Mouse (Mus musculus) CH12.LX (cell line): ENCODE measurements around the gene Alk. TPM values are rescaled to one million over a fixed set of nuclear protein-coding genes. Genes with fewer than 3 reads are reported as not detected.

Source experiments
- DNase-seq: peaks from one replicate; pipeline ENCODE4 v3.0.0-alpha.2; 2013; ENCODE audit errors: extremely low read depth
- H3K27ac ChIP-seq: 2 replicates; pipeline ENCODE4 v1.5.1; 2012; ENCODE audit warnings: low read depth, mild to moderate bottlenecking, control low read depth, moderate library complexity; ENCODE audit not compliant: insufficient read depth
- H3K27me3 ChIP-seq: replicated peaks from 2 replicates; pipeline ENCODE3; 2012; ENCODE audit warnings: inconsistent platforms
- H3K36me3 ChIP-seq, 2 experiments: replicated peaks in 1 of 2; 2 replicates each; pipeline versions ENCODE3 to v1.6.1; 2012; ENCODE audit warnings: inconsistent platforms in 1 of 2, low read length in 1 of 2, mild to moderate bottlenecking in 1 of 2, mixed read lengths in 1 of 2, moderate library complexity in 1 of 2; ENCODE audit not compliant: control insufficient read depth in 1 of 2, insufficient read depth in 1 of 2
- H3K4me1 ChIP-seq, 2 experiments: 2 replicates each; pipeline ENCODE4 v1.6.1; 2012; ENCODE audit warnings: inconsistent platforms in 1 of 2, moderate library complexity in 1 of 2; ENCODE audit not compliant: insufficient read depth in 2 of 2, control insufficient read depth in 1 of 2
- H3K4me2 ChIP-seq: 2 replicates; pipeline ENCODE4 v1.6.1; 2012; ENCODE audit warnings: low read depth, mild to moderate bottlenecking, control low read depth; ENCODE audit not compliant: poor library complexity, insufficient read depth, severe bottlenecking
- H3K4me3 ChIP-seq, 3 experiments: fragments of 150-350 bp in 1 of 3; sonication (generic) in 1 of 3; replicated peaks in 1 of 3; 2 replicates each; pipeline versions ENCODE3 to v1.5.1; 2011 to 2012; ENCODE audit warnings: low read depth in 2 of 3, low read length in 2 of 3, mild to moderate bottlenecking in 2 of 3, moderate library complexity in 2 of 3, control low read depth in 1 of 3, improper control_type of control experiment in 1 of 3, inconsistent platforms in 1 of 3, mixed read lengths in 1 of 3; ENCODE audit not compliant: poor library complexity in 1 of 3
- H3K79me2 ChIP-seq: replicated peaks from 2 replicates; pipeline ENCODE4 v1.6.1; 2012; ENCODE audit warnings: mild to moderate bottlenecking, moderate library complexity; ENCODE audit not compliant: control insufficient read depth, poor library complexity, insufficient read depth, severe bottlenecking; ENCODE audit errors: extremely low read depth
- H3K9ac ChIP-seq: 2 replicates; pipeline ENCODE4 v1.6.1; 2012; ENCODE audit warnings: low read depth, mild to moderate bottlenecking, control low read depth, moderate library complexity; ENCODE audit not compliant: insufficient read depth
- H3K9me3 ChIP-seq: replicated peaks from 2 replicates; pipeline ENCODE3; 2012; ENCODE audit warnings: low read length, inconsistent platforms, mixed read lengths
- CHD2 ChIP-seq: IDR thresholded peaks from 2 replicates; pipeline ENCODE4 v1.6.1; 2011; ENCODE audit warnings: low read length, improper control_type of control experiment
- CTCF ChIP-seq, 2 experiments: IDR thresholded peaks in 1 of 2; conservative IDR thresholded peaks in 1 of 2; 2 replicates each; pipeline ENCODE4 v1.5.1; 2011 to 2012; ENCODE audit warnings: low read depth in 2 of 2, low read length in 2 of 2, improper control_type of control experiment in 1 of 2, inconsistent platforms in 1 of 2, mild to moderate bottlenecking in 1 of 2, moderate library complexity in 1 of 2
- E2F4 ChIP-seq: IDR thresholded peaks from 2 replicates; pipeline ENCODE4 v1.6.1; 2011; ENCODE audit warnings: low read depth, low read length, improper control_type of control experiment; ENCODE audit not compliant: insufficient replicate concordance
- EP300 ChIP-seq: IDR thresholded peaks from 2 replicates; pipeline ENCODE4 v1.6.1; 2011; ENCODE audit warnings: low read length, improper control_type of control experiment
- ETS1 ChIP-seq: conservative IDR thresholded peaks from 2 replicates; pipeline ENCODE4 v1.6.1; 2012; ENCODE audit warnings: low read depth, mild to moderate bottlenecking, inconsistent platforms, low read length, improper control_type of control experiment, moderate library complexity
- HCFC1 ChIP-seq: IDR thresholded peaks from 2 replicates; pipeline ENCODE4 v1.6.1; 2012; ENCODE audit warnings: low read depth, mild to moderate bottlenecking, inconsistent platforms, low read length, improper control_type of control experiment
- JUN ChIP-seq: IDR thresholded peaks from 2 replicates; pipeline ENCODE4 v1.6.1; 2011; ENCODE audit warnings: low read depth, mild to moderate bottlenecking, low read length, improper control_type of control experiment, moderate library complexity; ENCODE audit not compliant: insufficient read depth
- JUND ChIP-seq: conservative IDR thresholded peaks from 2 replicates; pipeline ENCODE4 v1.6.1; 2011; ENCODE audit warnings: low read depth, low read length, improper control_type of control experiment
- KAT2A ChIP-seq: IDR thresholded peaks from 2 replicates; pipeline ENCODE4 v1.6.1; 2012; ENCODE audit warnings: low read length, improper control_type of control experiment, inconsistent platforms; ENCODE audit not compliant: insufficient replicate concordance
- MAFK ChIP-seq: IDR thresholded peaks from 2 replicates; pipeline ENCODE4 v1.6.1; 2011; ENCODE audit warnings: low read length, improper control_type of control experiment; ENCODE audit not compliant: insufficient replicate concordance
- MAX ChIP-seq: IDR thresholded peaks from 2 replicates; pipeline ENCODE4 v1.6.1; 2011; ENCODE audit warnings: low read length, improper control_type of control experiment
- MEF2A ChIP-seq: IDR thresholded peaks from 2 replicates; pipeline ENCODE4 v1.6.1; 2014; ENCODE audit warnings: low read depth, mild to moderate bottlenecking, inconsistent platforms, low read length, improper control_type of control experiment, borderline replicate concordance
- MYC ChIP-seq: IDR thresholded peaks from 2 replicates; pipeline ENCODE4 v1.6.1; 2011; ENCODE audit warnings: low read depth, mild to moderate bottlenecking, improper control_type of control experiment, low read length
- NRF1 ChIP-seq: IDR thresholded peaks from 2 replicates; pipeline ENCODE4 v1.6.1; 2014; ENCODE audit warnings: low read depth, mild to moderate bottlenecking, inconsistent platforms, low read length, improper control_type of control experiment, moderate library complexity
- PAX5 ChIP-seq: IDR thresholded peaks from 2 replicates; pipeline ENCODE4 v1.6.1; 2012; ENCODE audit warnings: low read length, inconsistent platforms, mixed read lengths
- RAD21 ChIP-seq: IDR thresholded peaks from 2 replicates; pipeline ENCODE4 v1.6.1; 2011; ENCODE audit warnings: low read depth, mild to moderate bottlenecking, low read length, improper control_type of control experiment, moderate library complexity
- SIN3A ChIP-seq: IDR thresholded peaks from 2 replicates; pipeline ENCODE4 v1.6.1; 2012; ENCODE audit warnings: low read length, improper control_type of control experiment, inconsistent platforms
- SMC3 ChIP-seq: IDR thresholded peaks from 2 replicates; pipeline ENCODE4 v1.6.1; 2011; ENCODE audit warnings: low read depth, low read length, improper control_type of control experiment
- TBP ChIP-seq: conservative IDR thresholded peaks from 2 replicates; pipeline ENCODE4 v1.6.1; 2011; ENCODE audit warnings: low read depth, low read length, improper control_type of control experiment
- TCF12 ChIP-seq: IDR thresholded peaks from 2 replicates; pipeline ENCODE4 v1.6.1; 2014; ENCODE audit warnings: low read depth, mild to moderate bottlenecking, inconsistent platforms, low read length, improper control_type of control experiment
- UBTF ChIP-seq: IDR thresholded peaks from 2 replicates; pipeline ENCODE4 v1.6.1; 2012; ENCODE audit warnings: low read depth, mild to moderate bottlenecking, inconsistent platforms, low read length, improper control_type of control experiment, moderate library complexity
- USF1 ChIP-seq: IDR thresholded peaks from 2 replicates; pipeline ENCODE4 v1.6.1; 2014; ENCODE audit warnings: low read depth, mild to moderate bottlenecking, inconsistent platforms, low read length, improper control_type of control experiment
- USF2 ChIP-seq: conservative IDR thresholded peaks from 2 replicates; pipeline ENCODE4 v1.6.1; 2011; ENCODE audit warnings: low read depth, low read length, improper control_type of control experiment
- ZMIZ1 ChIP-seq: IDR thresholded peaks from 2 replicates; pipeline ENCODE4 v1.6.1; 2012; ENCODE audit warnings: low read depth, mild to moderate bottlenecking, inconsistent platforms, low read length, improper control_type of control experiment
- ZNF384 ChIP-seq: IDR thresholded peaks from 2 replicates; pipeline ENCODE4 v1.6.1; 2012; ENCODE audit warnings: low read depth, low read length, improper control_type of control experiment, inconsistent platforms
- dilution Hi-C: fragments of 300-500 bp; cut with MboI; formaldehyde crosslinking; loops from 2 replicates; pipeline ENCODE4 v1.14.3; 2020; ENCODE audit warnings: low sequenced_read_pairs; ENCODE audit not compliant: extremely low pct_unique_long_range_greater_than_20kb, extremely low pct_ligation_motif_present
- in situ Hi-C: fragments of 300-500 bp; cut with MboI; formaldehyde crosslinking; loops from 3 replicates; pipeline ENCODE4 v1.14.3; 2019; ENCODE audit warnings: low sequenced_read_pairs, low pct_ligation_motif_present, low pct_unique_long_range_greater_than_20kb, mixed read lengths
- polyA plus RNA-seq: library from polyadenylated mRNA; unstranded; fragments of >175 nt; gene quantifications from 2 replicates; pipeline ENCODE4 v1.2.1, GENCODE M21; 2012; ENCODE audit warnings: low read depth; ENCODE audit not compliant: insufficient read length
- total RNA-seq, 2 experiments: library from RNA; depleted of rRNA; stranded (reverse); fragments of 300-350 nt in 1 of 2; fragments of >200 nt in 1 of 2; gene quantifications; 2 replicates each; pipeline ENCODE4 v1.2.3; 2012 to 2014

The Alk gene
- total and polyA plus RNA-seq, 3 experiments: 0.38 to 0.63 (median 0.44) TPM

DNA sequence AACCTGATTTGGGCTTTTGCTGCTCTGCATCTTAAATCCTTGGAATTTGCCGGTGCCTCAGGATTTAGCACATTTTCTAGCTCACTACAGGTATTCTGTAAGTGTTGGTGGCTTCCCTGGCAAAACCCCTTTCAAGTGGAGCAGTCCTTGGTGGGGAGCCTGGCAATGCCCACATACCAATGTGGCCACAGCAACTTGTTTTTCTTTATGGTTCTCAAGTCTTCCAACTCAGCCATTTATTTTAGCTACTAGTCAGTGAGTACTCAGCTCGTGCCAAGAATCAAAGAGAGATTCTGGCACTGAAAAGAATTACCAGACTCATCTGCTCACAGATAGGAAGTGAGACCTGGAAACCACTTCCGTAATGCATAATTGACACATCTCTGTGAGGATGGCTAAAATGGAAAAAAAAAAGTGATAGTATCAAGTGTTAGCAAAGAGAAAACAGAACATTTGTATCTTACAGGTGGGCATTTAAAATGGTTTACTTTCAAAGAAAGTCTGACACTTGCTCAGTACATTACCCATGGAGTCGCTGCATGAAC is 614.2 kb downstream of the Alk start:
- in situ Hi-C loops: no loop called here
- no peak for DNase-seq

DNA sequence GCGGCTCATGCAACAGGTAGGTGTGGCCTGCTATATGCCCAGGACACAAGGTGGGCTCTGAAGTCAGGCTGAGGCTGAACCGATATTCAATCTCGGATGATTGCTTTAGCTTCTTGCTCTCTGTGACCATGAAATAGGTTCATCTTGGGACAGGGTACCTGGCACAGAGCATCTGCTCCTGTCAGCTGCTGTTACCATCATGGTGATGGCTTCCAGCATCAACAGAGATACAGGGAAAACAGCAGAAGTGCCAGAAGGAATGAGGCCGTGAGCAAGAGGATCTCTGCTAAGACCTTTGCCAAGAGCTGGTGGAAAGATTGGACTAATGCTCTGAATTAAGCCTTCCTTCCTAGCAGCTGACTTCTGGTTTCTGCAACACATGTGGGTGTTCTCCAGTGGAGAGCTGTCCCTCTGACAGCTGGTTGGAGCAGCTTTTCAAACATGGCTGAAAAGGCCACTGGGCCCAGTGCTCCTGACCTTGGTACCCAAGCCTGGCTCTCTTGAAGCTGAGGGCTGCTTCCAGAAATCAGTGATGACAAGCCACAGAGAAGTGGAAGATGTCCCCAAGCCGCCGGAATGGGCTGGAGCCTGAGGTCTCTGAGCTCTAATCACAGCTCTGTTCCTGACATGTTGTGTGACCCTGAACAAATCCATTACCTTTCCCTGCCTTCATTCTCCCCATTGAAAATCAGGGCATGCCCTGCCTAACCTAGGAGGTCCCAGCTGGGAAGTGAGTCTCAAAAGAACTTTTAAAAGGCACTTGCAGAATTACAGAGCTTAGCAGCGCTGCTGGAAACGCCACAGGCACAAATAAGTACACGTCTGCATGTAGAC is 615.5 kb downstream of the Alk start:
- Histone ChIP-seq H3K27me3 (no peaks in the 10 kb centered on the region), H3K4me1 (no peaks in the 10 kb centered on the region), H3K4me3 (no peak overlapping the region), H3K4me2 (no peak overlapping the region), H3K79me2 (no peaks in the 10 kb centered on the region), H3K9me3 (no peaks in the 10 kb centered on the region), H3K9ac (no peak overlapping the region), H3K27ac (no peak overlapping the region), H3K36me3 (no peaks in the 10 kb centered on the region)
- no peak for DNase-seq
- in situ Hi-C loops: no loop called here
- dilution Hi-C loops: no loop called here
- TF ChIP-seq E2F4 (no peak), MEF2A (no peak), JUND (no peak), SIN3A (no peak), NRF1 (no peak), ETS1 (no peak), HCFC1 (no peak), ZMIZ1 (no peak), JUN (no peak), USF1 (no peak), PAX5 (no peak), UBTF (no peak), CTCF (conservative IDR thresholded peaks at IDR 0.05 in 1 of 2, IDR thresholded peaks at IDR 0.05 in 1 of 2; ENCODE audit: low read depth in 2 of 2, low read length in 2 of 2) (no peak), KAT2A (no peak), SMC3 (no peak), MYC (no peak)

More for the DNA sequence above, 614.2 kb downstream of the Alk start:
- Histone ChIP-seq H3K9me3 (no peaks in the 10 kb centered on the region), H3K4me2 (no peak overlapping the region), H3K79me2 (no peaks in the 10 kb centered on the region), H3K4me3 (no peak overlapping the region), H3K27ac (no peak overlapping the region), H3K27me3 (no peaks in the 10 kb centered on the region), H3K4me1 (no peaks in the 10 kb centered on the region), H3K36me3 (no peaks in the 10 kb centered on the region), H3K9ac (no peak overlapping the region)
- dilution Hi-C loops: no loop called here
- TF ChIP-seq TCF12 (no peak), MAX (no peak), CHD2 (no peak), CTCF (conservative IDR thresholded peaks at IDR 0.05 in 1 of 2, IDR thresholded peaks at IDR 0.05 in 1 of 2; ENCODE audit: low read depth in 2 of 2, low read length in 2 of 2) (no peak), HCFC1 (no peak), USF1 (no peak), TBP (no peak), ZNF384 (no peak), USF2 (no peak), JUND (no peak), MYC (no peak), MAFK (no peak), RAD21 (no peak), ETS1 (no peak), EP300 (no peak)
- TF ChIP-seq, all 38 proteins: peak for 0
